Mouse (Mus musculus): ENCODE data around the gene Rpl11. TPM values are rescaled to one million over a fixed set of nuclear protein-coding genes. Genes with fewer than 3 reads are reported as not detected.
A peak's percentile ranks its signal among the peaks of the same experiment; 100 is the strongest.

Rpl11 gene
- polyA plus RNA-seq, 1 experiment from 2014 or later, result 313 TPM

GRCm38 (mm10) chr4:136088364-136088763 is 35.1 kb upstream of the Rpl11 start:
- H3K9me3 ChIP-seq, result no peaks in the 10 kb centered on the region
- H3K27ac ChIP-seq (replicated peaks), result no peak overlapping the region
- no peak overlapping the region for H3K4me2 ChIP-seq
- ATAC-seq (ENCODE audit: low read depth), result no peak
- 76% methylated on average over 5 of the region's 5 CpGs for WGBS
- H3K4me3 ChIP-seq, result no peak overlapping the region
- no peak overlapping the region for H3K9ac ChIP-seq
- no peaks in the 10 kb centered on the region for H3K27me3 ChIP-seq
- no peaks in the 10 kb centered on the region for H3K36me3 ChIP-seq
- peaks cover 6% of the 10 kb centered on the region for H3K4me1 ChIP-seq (replicated peaks)

GRCm38 (mm10) chr4:136087261-136087660 is 34.0 kb upstream of the Rpl11 start:
- H3K27ac ChIP-seq (replicated peaks), result no peak overlapping the region
- peaks cover 6% of the 10 kb centered on the region for H3K4me1 ChIP-seq (replicated peaks)
- ATAC-seq (ENCODE audit: low read depth), result no peak
- no peak overlapping the region for H3K4me2 ChIP-seq
- WGBS, result 90% methylated on average over 5 of the region's 5 CpGs
- peaks cover 9% of the 10 kb centered on the region for H3K27me3 ChIP-seq
- H3K9ac ChIP-seq, result no peak overlapping the region
- no peaks in the 10 kb centered on the region for H3K36me3 ChIP-seq
- H3K4me3 ChIP-seq, result no peak overlapping the region
- no peaks in the 10 kb centered on the region for H3K9me3 ChIP-seq

GRCm38 (mm10) chr4:136084840-136085239 is 31.6 kb upstream of the Rpl11 start:
- Histone ChIP-seq H3K9me3 (no peaks in the 10 kb centered on the region), H3K27ac (replicated peaks) (no peak overlapping the region), H3K27me3 (peaks cover 32% of the 10 kb centered on the region), H3K4me1 (replicated peaks) (peaks cover 18% of the 10 kb centered on the region), H3K9ac (no peak overlapping the region), H3K36me3 (no peaks in the 10 kb centered on the region), H3K4me3 (no peak overlapping the region), H3K4me2 (no peak overlapping the region)
- WGBS, result 93% methylated on average over 11 of the region's 11 CpGs
- no peak for ATAC-seq (ENCODE audit: low read depth)

GRCm38 (mm10) chr4:136083269-136084105 is 30.3 kb upstream of the Rpl11 start:
- WGBS, result 79% methylated on average over 19 of the region's 19 CpGs
- no peak overlapping the region for H3K27ac ChIP-seq (replicated peaks)
- peaks cover 37% of the 10 kb centered on the region for H3K27me3 ChIP-seq
- no peak overlapping the region for H3K9ac ChIP-seq
- no peak overlapping the region for H3K4me2 ChIP-seq
- no peak for ATAC-seq (ENCODE audit: low read depth)
- peaks cover 11% of the 10 kb centered on the region for H3K4me1 ChIP-seq (replicated peaks)
- no peaks in the 10 kb centered on the region for H3K36me3 ChIP-seq
- no peak overlapping the region for H3K4me3 ChIP-seq
- no peaks in the 10 kb centered on the region for H3K9me3 ChIP-seq

- 2% methylated on average over 28 of the region's 28 CpGs for WGBS
- no peak for ATAC-seq (ENCODE audit: low read depth)
These were observed 28.5 kb upstream of the Rpl11 start for GRCm38 (mm10) chr4:136081729-136082128.

GRCm38 (mm10) chr4:136078649-136079048 is 25.4 kb upstream of the Rpl11 start:
- H3K9ac ChIP-seq, result no peak overlapping the region
- H3K9me3 ChIP-seq, result no peaks in the 10 kb centered on the region
- H3K4me1 ChIP-seq (replicated peaks), result peaks cover 11% of the 10 kb centered on the region
- H3K27me3 ChIP-seq, result peaks cover 37% of the 10 kb centered on the region
- 72% methylated on average over 2 of the region's 2 CpGs for WGBS
- H3K4me3 ChIP-seq, result no peak overlapping the region
- no peak overlapping the region for H3K4me2 ChIP-seq
- H3K27ac ChIP-seq (replicated peaks), result no peak overlapping the region
- no peak for ATAC-seq (ENCODE audit: low read depth)
- no peaks in the 10 kb centered on the region for H3K36me3 ChIP-seq

More at GRCm38 (mm10) chr4:136081729-136082128, 28.5 kb upstream of the Rpl11 start:
- Histone ChIP-seq H3K36me3 (no peaks in the 10 kb centered on the region), H3K27me3 (peaks cover 37% of the 10 kb centered on the region), H3K27ac (replicated peaks) (no peak overlapping the region), H3K4me1 (replicated peaks) (peaks cover 11% of the 10 kb centered on the region), H3K9me3 (no peaks in the 10 kb centered on the region), H3K4me3 (peak overlapping the region; percentile 34), H3K9ac (peak overlapping the region; percentile 61), H3K4me2 (peak overlapping the region; percentile 65)

GRCm38 (mm10) chr4:136076776-136077538 is 23.7 kb upstream of the Rpl11 start:
- peaks cover 9% of the 10 kb centered on the region for H3K4me1 ChIP-seq (replicated peaks)
- H3K36me3 ChIP-seq, result no peaks in the 10 kb centered on the region
- H3K27ac ChIP-seq (replicated peaks), result no peak overlapping the region
- no peaks in the 10 kb centered on the region for H3K9me3 ChIP-seq
- ATAC-seq (ENCODE audit: low read depth), result no peak
- peaks cover 25% of the 10 kb centered on the region for H3K27me3 ChIP-seq
- no peak overlapping the region for H3K9ac ChIP-seq
- no peak overlapping the region for H3K4me2 ChIP-seq
- H3K4me3 ChIP-seq, result no peak overlapping the region
- WGBS, result 59% methylated on average over 15 of the region's 15 CpGs

GRCm38 (mm10) chr4:136071178-136071714 is 18.0 kb upstream of the Rpl11 start:
- no peak overlapping the region for H3K4me3 ChIP-seq

GRCm38 (mm10) chr4:136070592-136070991 is 17.4 kb upstream of the Rpl11 start:
- H3K27me3 ChIP-seq, result no peaks in the 10 kb centered on the region; the same call in 1 of the 2 replicates
- no peaks in the 10 kb centered on the region for H3K9me3 ChIP-seq
- no peaks in the 10 kb centered on the region for H3K36me3 ChIP-seq
- H3K4me2 ChIP-seq, result no peak overlapping the region
- peaks cover 8% of the 10 kb centered on the region for H3K4me1 ChIP-seq (replicated peaks)
- H3K4me3 ChIP-seq, result no peak overlapping the region
- H3K9ac ChIP-seq, result no peak overlapping the region
- no peak overlapping the region for H3K27ac ChIP-seq (replicated peaks)
- 63% methylated on average over 6 of the region's 6 CpGs for WGBS
- ATAC-seq (ENCODE audit: low read depth), result 0 out of 2 replicates have a peak, but pooled peaks have one; percentile 21

More at GRCm38 (mm10) chr4:136071178-136071714, 18.0 kb upstream of the Rpl11 start:
- no peaks in the 10 kb centered on the region for H3K9me3 ChIP-seq
- H3K9ac ChIP-seq, result no peak overlapping the region
- peak; percentile 54 for ATAC-seq (ENCODE audit: low read depth)
- peak overlapping the region; percentile 29 for H3K4me2 ChIP-seq
- no peaks in the 10 kb centered on the region; the same call in 1 of the 2 replicates for H3K27me3 ChIP-seq
- H3K4me1 ChIP-seq (replicated peaks), result peaks cover 8% of the 10 kb centered on the region
- 3% methylated on average over 15 of the region's 15 CpGs for WGBS
- no peaks in the 10 kb centered on the region for H3K36me3 ChIP-seq
- H3K27ac ChIP-seq (replicated peaks), result no peak overlapping the region

GRCm38 (mm10) chr4:136069954-136070353 is 16.7 kb upstream of the Rpl11 start:
- Histone ChIP-seq H3K9ac (0 out of 2 replicates have a peak overlapping the region, but pooled peaks have one; percentile 13), H3K27ac (replicated peaks) (no peak overlapping the region), H3K9me3 (no peaks in the 10 kb centered on the region), H3K27me3 (no peaks in the 10 kb centered on the region; the same call in 1 of the 2 replicates), H3K4me3 (no peak overlapping the region), H3K4me1 (replicated peaks) (peaks cover 8% of the 10 kb centered on the region), H3K4me2 (no peak overlapping the region), H3K36me3 (no peaks in the 10 kb centered on the region)
- WGBS, result 2% methylated on average over 18 of the region's 18 CpGs
- peak; percentile 75 for ATAC-seq (ENCODE audit: low read depth)

GRCm38 (mm10) chr4:136069313-136069712 is 16.1 kb upstream of the Rpl11 start:
- H3K27me3 ChIP-seq, result no peaks in the 10 kb centered on the region; the same call in 1 of the 2 replicates
- WGBS, result 75% methylated on average over 4 of the region's 4 CpGs
- no peak overlapping the region for H3K4me3 ChIP-seq
- H3K9ac ChIP-seq, result no peak overlapping the region
- no peak overlapping the region for H3K27ac ChIP-seq (replicated peaks)
- ATAC-seq (ENCODE audit: low read depth), result no peak
- H3K9me3 ChIP-seq, result no peaks in the 10 kb centered on the region
- H3K4me1 ChIP-seq (replicated peaks), result peaks cover 8% of the 10 kb centered on the region
- no peaks in the 10 kb centered on the region for H3K36me3 ChIP-seq
- no peak overlapping the region for H3K4me2 ChIP-seq

- no peak overlapping the region for H3K4me3 ChIP-seq
- WGBS, result 94% methylated on average over 4 of the region's 4 CpGs
- no peaks in the 10 kb centered on the region for H3K27me3 ChIP-seq
- no peak overlapping the region for H3K27ac ChIP-seq (replicated peaks)
- H3K9ac ChIP-seq, result no peak overlapping the region
- no peaks in the 10 kb centered on the region for H3K9me3 ChIP-seq
- no peaks in the 10 kb centered on the region for H3K36me3 ChIP-seq
- no peak overlapping the region for H3K4me2 ChIP-seq
- no peaks in the 10 kb centered on the region for H3K4me1 ChIP-seq (replicated peaks)
- no peak for ATAC-seq (ENCODE audit: low read depth)
These were observed 9.9 kb upstream of the Rpl11 start for GRCm38 (mm10) chr4:136063143-136063542.

Measured in neural tube, embryonic 13.5 days (tissue).